Mouse (Mus musculus) left cerebral cortex, adult 9 months (tissue): Measurements from ENCODE around the gene Spred2.
A peak's percentile ranks its signal among the peaks of the same experiment; 100 is the strongest.

Source experiments
- DNase-seq, 2 experiments: peaks; one replicate each; pipeline ENCODE4 v3.0.0; 2022; ENCODE audit warnings: low spot score in 2 of 2

The Spred2 gene

GRCm38 (mm10) chr11:19953919-19954318 is 29.7 kb downstream of the Spred2 start:
- no peak for DNase-seq

- DNase-seq, result no peak
Measured at GRCm38 (mm10) chr11:19955069-19955468, 30.9 kb downstream of the Spred2 start.

- no peak for DNase-seq
Measured at GRCm38 (mm10) chr11:19955701-19956100, 31.5 kb downstream of the Spred2 start.

GRCm38 (mm10) chr11:19959006-19959405 is 34.8 kb downstream of the Spred2 start:
- no peak for DNase-seq

GRCm38 (mm10) chr11:19959897-19960296 is 35.7 kb downstream of the Spred2 start:
- DNase-seq, result no peak

GRCm38 (mm10) chr11:19960541-19960940 is 36.4 kb downstream of the Spred2 start:
- DNase-seq, result no peak

- no peak for DNase-seq
Measured at GRCm38 (mm10) chr11:19961088-19961487, 36.9 kb downstream of the Spred2 start.

- DNase-seq, result no peak
Measured at GRCm38 (mm10) chr11:19961766-19962365, 37.7 kb downstream of the Spred2 start.

GRCm38 (mm10) chr11:19962796-19963195 is 38.6 kb downstream of the Spred2 start:
- DNase-seq, result no peak

GRCm38 (mm10) chr11:19963717-19964141 is 39.6 kb downstream of the Spred2 start:
- DNase-seq, result no peak

GRCm38 (mm10) chr11:19964333-19964732 is 40.2 kb downstream of the Spred2 start:
- DNase-seq, result no peak

GRCm38 (mm10) chr11:19965037-19965611 is 40.9 kb downstream of the Spred2 start:
- no peak for DNase-seq

GRCm38 (mm10) chr11:19965664-19966063 is 41.5 kb downstream of the Spred2 start:
- DNase-seq, result no peak

- DNase-seq, result no peak
Measured at GRCm38 (mm10) chr11:19966294-19966693, 42.1 kb downstream of the Spred2 start.

- no peak for DNase-seq
Measured at GRCm38 (mm10) chr11:19969584-19969983, 45.4 kb downstream of the Spred2 start.

GRCm38 (mm10) chr11:19971954-19972750 is 48.0 kb downstream of the Spred2 start:
- no peak for DNase-seq

- DNase-seq, result no peak
Measured at GRCm38 (mm10) chr11:19973032-19973790, 49.0 kb downstream of the Spred2 start.

GRCm38 (mm10) chr11:19976032-19976431 is 51.9 kb downstream of the Spred2 start:
- no peak for DNase-seq

- no peak for DNase-seq
Measured at GRCm38 (mm10) chr11:19977687-19978086, 53.5 kb downstream of the Spred2 start.

- peak; percentile 42 to 73 for DNase-seq
Measured at GRCm38 (mm10) chr11:19979338-19979737, 55.2 kb downstream of the Spred2 start.

GRCm38 (mm10) chr11:19982113-19982512 is 57.9 kb downstream of the Spred2 start:
- DNase-seq, result no peak

- no peak for DNase-seq
Measured at GRCm38 (mm10) chr11:19982779-19983178, 58.6 kb downstream of the Spred2 start.
